Mouse (Mus musculus) midbrain, embryonic 14.5 days (tissue): ENCODE measurements around the gene Slc22a3. TPM values are rescaled to one million over a fixed set of nuclear protein-coding genes. Genes with fewer than 3 reads are reported as not detected.

Experiments used
- ATAC-seq: fragments of 200-750 bp; cut with Nextera tagmentation; 2 replicates; pipeline ENCODE4 v1.8.0; 2017; ENCODE audit warnings: moderate number of reproducible peaks, moderate library complexity; ENCODE audit not compliant: low FRiP score, low TSS enrichment
- DNase-seq: peaks from one replicate; pipeline ENCODE4 v3.0.0-alpha.2; 2015
- H3K27ac ChIP-seq: fragments of 300-500 bp; sonication (generic); replicated peaks from 2 replicates; pipeline ENCODE4 v1.5.1; 2014; ENCODE audit warnings: mild to moderate bottlenecking, low read depth, low read length, moderate library complexity
- H3K27me3 ChIP-seq: fragments of 300-500 bp; sonication (generic); 2 replicates; pipeline ENCODE4 v1.6.1; 2014; ENCODE audit warnings: low read length, control low read depth, mixed read lengths; ENCODE audit not compliant: control insufficient read depth, insufficient read depth
- H3K36me3 ChIP-seq: fragments of 300-500 bp; sonication (generic); 2 replicates; pipeline ENCODE4 v1.6.1; 2014; ENCODE audit warnings: low read length, control low read depth; ENCODE audit not compliant: control insufficient read depth, insufficient read depth
- H3K4me1 ChIP-seq: fragments of 300-500 bp; sonication (generic); 2 replicates; pipeline ENCODE4 v1.6.1; 2014; ENCODE audit warnings: mild to moderate bottlenecking, antibody characterized with exemption, low read length, control low read depth; ENCODE audit not compliant: control insufficient read depth, insufficient read depth
- H3K4me2 ChIP-seq: fragments of 300-500 bp; sonication (generic); 2 replicates; pipeline ENCODE4 v1.6.1; 2014; ENCODE audit warnings: mild to moderate bottlenecking, low read length, moderate library complexity
- H3K4me3 ChIP-seq: fragments of 300-500 bp; sonication (generic); replicated peaks from 2 replicates; pipeline ENCODE4 v1.5.1; 2014; ENCODE audit warnings: low read depth, low read length
- H3K9ac ChIP-seq: fragments of 300-500 bp; sonication (generic); replicated peaks from 2 replicates; pipeline ENCODE4 v1.6.1; 2014; ENCODE audit warnings: mild to moderate bottlenecking, low read length, moderate library complexity
- H3K9me3 ChIP-seq: fragments of 300-500 bp; sonication (generic); 2 replicates; pipeline ENCODE4 v1.6.1; 2016; ENCODE audit warnings: low read length, control low read depth, mixed read lengths; ENCODE audit not compliant: control insufficient read depth
- WGBS: fragments of 180-500 bp; shearing (Covaris S2); extraction: QIAGEN DNeasy Blood & Tissue Kit; methylation state at CpG from one replicate; pipeline ENCODE4 v1.1.7; 2014; 5-methylcytosine and 5-hydroxymethylcytosine counted together
- polyA plus RNA-seq: library from polyadenylated mRNA; unstranded; fragments of >200 nt; fragmentation: Nextera tagmentation; extraction: Ambion mirVana; gene quantifications from 2 replicates; pipeline ENCODE4 v1.2.1, GENCODE M21; 2014

Slc22a3 gene
- polyA plus RNA-seq, 1 experiment from 2014 or later = 0.74 TPM

- H3K9me3 ChIP-seq = no peaks in the 10 kb centered on the region
- no peak overlapping the region for H3K4me3 ChIP-seq
- no peaks in the 10 kb centered on the region for H3K4me1 ChIP-seq
- H3K9ac ChIP-seq = no peak overlapping the region
- H3K27me3 ChIP-seq = no peaks in the 10 kb centered on the region
- 80% methylated on average over 5 of the region's 5 CpGs for WGBS
- no peak overlapping the region for H3K27ac ChIP-seq
- ATAC-seq (no peak), DNase-seq (no peak)
- H3K4me2 ChIP-seq = no peak overlapping the region
- no peaks in the 10 kb centered on the region for H3K36me3 ChIP-seq
Observed at GRCm38 (mm10) chr17:12489888-12490287, 17.6 kb downstream of the Slc22a3 start.

GRCm38 (mm10) chr17:12485657-12486056 is 21.8 kb downstream of the Slc22a3 start:
- no peak for DNase-seq
- no peaks in the 10 kb centered on the region for H3K4me1 ChIP-seq

GRCm38 (mm10) chr17:12479416-12479815 is 28.1 kb downstream of the Slc22a3 start:
- H3K27me3 ChIP-seq = no peaks in the 10 kb centered on the region
- H3K4me3 ChIP-seq = no peak overlapping the region
- no peaks in the 10 kb centered on the region for H3K36me3 ChIP-seq
- H3K4me2 ChIP-seq = no peak overlapping the region
- H3K27ac ChIP-seq = no peak overlapping the region
- DNase-seq = peak; percentile 14
- no peak for ATAC-seq
- H3K4me1 ChIP-seq = no peaks in the 10 kb centered on the region
- 25% methylated on average over 2 of the region's 2 CpGs for WGBS
- H3K9me3 ChIP-seq = no peaks in the 10 kb centered on the region
- no peak overlapping the region for H3K9ac ChIP-seq

More at GRCm38 (mm10) chr17:12485657-12486056, 21.8 kb downstream of the Slc22a3 start:
- Histone ChIP-seq H3K9ac (no peak overlapping the region), H3K27me3 (no peaks in the 10 kb centered on the region), H3K4me2 (no peak overlapping the region), H3K27ac (no peak overlapping the region), H3K36me3 (no peaks in the 10 kb centered on the region), H3K9me3 (no peaks in the 10 kb centered on the region), H3K4me3 (no peak overlapping the region)
- no peak for ATAC-seq
- WGBS = 89% methylated on average over 3 of the region's 3 CpGs

DNA sequence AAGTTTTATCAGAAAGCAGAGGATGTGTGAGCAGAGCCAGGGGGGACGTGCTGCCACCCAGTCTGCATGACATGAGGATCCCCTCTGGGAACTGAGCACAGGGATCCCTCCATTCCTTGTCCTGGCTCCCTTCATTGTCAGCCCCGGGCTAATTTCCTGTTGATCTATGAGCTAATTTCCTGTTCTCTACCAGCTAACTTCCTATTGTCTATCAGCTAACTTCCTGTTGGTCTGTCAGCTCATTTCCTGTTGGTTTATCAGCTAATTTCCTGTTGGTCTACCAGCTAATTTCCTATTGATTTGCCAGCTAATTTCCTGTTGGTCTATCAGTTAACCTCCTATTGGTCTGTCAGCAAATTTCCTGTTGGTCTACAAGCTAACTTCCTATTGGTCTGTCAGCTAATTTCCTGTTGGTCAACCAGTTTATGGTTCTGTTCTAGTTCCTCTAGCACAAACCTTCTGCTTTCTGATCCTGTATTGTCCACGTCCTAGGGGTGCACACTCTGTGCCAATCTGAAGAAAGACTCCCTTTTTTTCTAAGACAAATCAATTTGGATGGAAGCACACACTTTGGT is 32.9 kb downstream of the Slc22a3 start:
- 86% methylated on average over 3 of the region's 3 CpGs for WGBS
- H3K4me2 ChIP-seq = no peak overlapping the region
- DNase-seq (no peak), ATAC-seq (no peak)
- no peaks in the 10 kb centered on the region for H3K4me1 ChIP-seq
- H3K27me3 ChIP-seq = no peaks in the 10 kb centered on the region
- no peak overlapping the region for H3K27ac ChIP-seq
- no peak overlapping the region for H3K4me3 ChIP-seq
- no peak overlapping the region for H3K9ac ChIP-seq
- no peaks in the 10 kb centered on the region for H3K9me3 ChIP-seq
- H3K36me3 ChIP-seq = no peaks in the 10 kb centered on the region

- ATAC-seq = no peak
- no peaks in the 10 kb centered on the region for H3K4me1 ChIP-seq
- no peak overlapping the region for H3K4me3 ChIP-seq
- H3K4me2 ChIP-seq = no peak overlapping the region
- no peaks in the 10 kb centered on the region for H3K36me3 ChIP-seq
- H3K27me3 ChIP-seq = no peaks in the 10 kb centered on the region
- no peak for DNase-seq
- H3K27ac ChIP-seq = no peak overlapping the region
- no peak overlapping the region for H3K9ac ChIP-seq
- no peaks in the 10 kb centered on the region for H3K9me3 ChIP-seq
Observed at GRCm38 (mm10) chr17:12472547-12472946, 35.0 kb downstream of the Slc22a3 start.

DNA sequence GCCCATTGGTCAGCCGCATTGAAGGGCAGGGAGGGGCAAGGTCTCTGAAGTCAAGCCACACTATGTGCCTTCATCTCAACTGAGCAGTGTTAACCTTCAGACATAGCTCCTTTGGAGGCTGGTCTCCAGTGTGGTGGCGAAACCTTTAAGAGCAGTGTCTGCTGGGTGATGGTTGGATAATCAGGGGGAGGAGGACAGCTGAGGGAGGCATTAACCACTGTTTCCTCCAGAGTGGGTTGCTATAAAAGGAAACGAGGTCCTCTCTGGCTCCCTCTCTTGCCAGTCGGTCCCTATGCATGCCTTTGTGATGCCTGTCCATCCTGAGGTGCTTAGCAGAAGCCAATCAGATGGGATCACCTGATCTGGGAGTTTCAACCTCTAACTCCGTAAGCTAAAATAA is 38.8 kb downstream of the Slc22a3 start:
- 79% methylated on average over 5 of the region's 5 CpGs for WGBS
- Histone ChIP-seq H3K9ac (no peak overlapping the region), H3K27ac (no peak overlapping the region), H3K36me3 (no peaks in the 10 kb centered on the region), H3K27me3 (no peaks in the 10 kb centered on the region), H3K4me1 (no peaks in the 10 kb centered on the region), H3K4me2 (no peak overlapping the region), H3K9me3 (no peaks in the 10 kb centered on the region), H3K4me3 (no peak overlapping the region)
- ATAC-seq = no peak
- DNase-seq = no peak

DNA sequence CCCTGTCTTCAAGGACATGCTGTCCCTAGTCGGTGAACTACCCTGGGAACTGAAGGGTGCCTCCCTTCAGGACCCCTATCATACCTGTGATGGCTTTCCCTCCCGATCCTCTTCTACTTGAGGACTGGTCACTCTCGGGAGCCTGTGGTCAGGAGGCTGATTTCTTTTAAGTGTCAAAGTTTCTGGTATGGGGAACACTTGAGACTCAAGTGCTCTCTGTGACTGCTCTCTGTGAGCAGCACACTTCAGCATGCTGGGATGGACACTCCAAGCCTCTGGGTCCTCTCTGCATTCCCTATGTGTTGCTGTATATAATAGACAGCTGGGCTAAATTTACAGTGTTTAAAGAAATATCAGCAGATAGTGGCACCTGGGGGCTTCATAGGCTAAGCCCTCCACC is 39.9 kb downstream of the Slc22a3 start:
- H3K27ac ChIP-seq = no peak overlapping the region
- no peaks in the 10 kb centered on the region for H3K36me3 ChIP-seq
- no peaks in the 10 kb centered on the region for H3K27me3 ChIP-seq
- H3K9me3 ChIP-seq = no peaks in the 10 kb centered on the region
- 81% methylated on average over 3 of the region's 3 CpGs for WGBS
- no peak overlapping the region for H3K4me3 ChIP-seq
- H3K9ac ChIP-seq = no peak overlapping the region
- DNase-seq (no peak), ATAC-seq (no peak)
- H3K4me2 ChIP-seq = no peak overlapping the region
- H3K4me1 ChIP-seq = no peaks in the 10 kb centered on the region

- H3K9me3 ChIP-seq = no peaks in the 10 kb centered on the region
- H3K9ac ChIP-seq = no peak overlapping the region
- H3K27me3 ChIP-seq = no peaks in the 10 kb centered on the region
- H3K36me3 ChIP-seq = no peaks in the 10 kb centered on the region
- DNase-seq = no peak
- no peak for ATAC-seq
- H3K4me2 ChIP-seq = no peak overlapping the region
- H3K4me1 ChIP-seq = no peaks in the 10 kb centered on the region
- 80% methylated on average over 4 of the region's 4 CpGs for WGBS
- no peak overlapping the region for H3K4me3 ChIP-seq
- H3K27ac ChIP-seq = no peak overlapping the region
Observed at GRCm38 (mm10) chr17:12466501-12467000, 41.0 kb downstream of the Slc22a3 start.

- Histone ChIP-seq H3K4me3 (no peak overlapping the region), H3K4me1 (no peaks in the 10 kb centered on the region), H3K27me3 (no peaks in the 10 kb centered on the region), H3K9ac (no peak overlapping the region), H3K36me3 (no peaks in the 10 kb centered on the region), H3K4me2 (no peak overlapping the region), H3K9me3 (no peaks in the 10 kb centered on the region), H3K27ac (no peak overlapping the region)
- no peak for DNase-seq
- ATAC-seq = no peak
Observed at GRCm38 (mm10) chr17:12461168-12461567, 46.3 kb downstream of the Slc22a3 start.
